Mouse (Mus musculus) testis, postnatal 10 days (tissue): ENCODE results near the gene Tex50.
A peak's percentile ranks its signal among the peaks of the same experiment; 100 is the strongest.
"Not testable (repeated sequence)": the region's sequence is repeated elsewhere in the genome, so short reads cannot be mapped to it uniquely, and the experiment has no call there.

Source experiments
- DNase-seq: peaks from one replicate; pipeline ENCODE4 v3.0.0; 2021; ENCODE audit warnings: low spot score

The Tex50 gene

DNA sequence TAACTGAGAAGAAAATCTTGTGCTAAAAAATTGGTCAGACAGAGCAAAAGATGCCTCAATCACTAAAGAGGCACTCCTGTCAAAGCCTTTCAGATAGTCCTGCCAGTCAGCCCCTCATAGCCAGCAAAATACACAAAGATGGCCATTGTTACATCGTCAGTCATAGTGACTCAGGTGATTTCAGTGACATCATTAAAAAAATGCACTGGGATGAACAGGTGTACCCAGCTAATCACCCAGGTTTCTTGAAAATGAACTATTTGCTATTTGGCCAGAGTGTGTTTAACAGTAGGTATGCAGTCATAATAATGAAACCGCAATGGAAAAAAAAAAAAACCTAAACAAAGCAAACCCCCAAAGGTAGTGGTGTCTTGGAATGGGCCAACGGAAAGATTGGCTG, at the start of gene Tex50:
Gene Tex50, minus strand, starts transcription at position 101 of the 400 bp plus-strand sequence.
- no peak for DNase-seq

DNA sequence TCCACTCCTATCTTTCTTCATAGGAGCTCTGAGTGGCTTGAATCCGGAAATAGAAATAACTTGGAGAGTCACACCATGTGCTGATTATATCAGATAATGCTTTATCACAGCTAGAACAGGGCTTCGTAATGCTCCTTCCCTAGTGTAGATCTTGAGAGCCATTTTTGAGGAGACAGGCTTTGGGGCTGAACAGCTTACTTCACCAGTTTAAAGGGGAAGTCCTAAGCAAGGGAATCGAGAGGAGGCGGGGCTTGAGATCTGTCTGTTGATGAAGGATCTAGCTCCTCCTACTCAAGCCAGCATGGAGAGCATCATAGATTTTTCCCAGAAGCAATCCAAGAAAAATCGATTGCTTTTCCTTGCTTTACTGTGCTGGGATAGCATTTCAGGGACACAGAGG, 40.7 kb upstream of the Tex50 start:
- DNase-seq: no peak

DNA sequence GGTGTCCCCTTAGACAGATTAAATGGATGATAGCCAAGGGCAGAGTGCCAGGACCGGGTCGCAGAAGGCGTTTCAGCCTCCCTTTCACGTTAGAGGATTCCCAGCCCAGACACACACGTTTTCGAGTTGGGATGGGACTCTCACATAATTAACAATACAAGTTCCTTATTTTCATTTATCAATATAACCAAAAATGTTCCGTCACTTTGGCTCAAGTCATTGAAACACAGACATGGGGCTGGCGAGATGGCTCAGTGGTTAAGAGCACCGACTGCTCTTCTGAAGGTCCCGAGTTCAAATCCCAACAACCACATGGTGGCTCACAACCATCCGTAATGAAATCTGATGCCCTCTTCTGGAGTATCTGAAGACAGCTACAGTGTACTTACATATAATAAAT, 37.2 kb upstream of the Tex50 start:
- DNase-seq: not testable (repeated sequence)

DNA sequence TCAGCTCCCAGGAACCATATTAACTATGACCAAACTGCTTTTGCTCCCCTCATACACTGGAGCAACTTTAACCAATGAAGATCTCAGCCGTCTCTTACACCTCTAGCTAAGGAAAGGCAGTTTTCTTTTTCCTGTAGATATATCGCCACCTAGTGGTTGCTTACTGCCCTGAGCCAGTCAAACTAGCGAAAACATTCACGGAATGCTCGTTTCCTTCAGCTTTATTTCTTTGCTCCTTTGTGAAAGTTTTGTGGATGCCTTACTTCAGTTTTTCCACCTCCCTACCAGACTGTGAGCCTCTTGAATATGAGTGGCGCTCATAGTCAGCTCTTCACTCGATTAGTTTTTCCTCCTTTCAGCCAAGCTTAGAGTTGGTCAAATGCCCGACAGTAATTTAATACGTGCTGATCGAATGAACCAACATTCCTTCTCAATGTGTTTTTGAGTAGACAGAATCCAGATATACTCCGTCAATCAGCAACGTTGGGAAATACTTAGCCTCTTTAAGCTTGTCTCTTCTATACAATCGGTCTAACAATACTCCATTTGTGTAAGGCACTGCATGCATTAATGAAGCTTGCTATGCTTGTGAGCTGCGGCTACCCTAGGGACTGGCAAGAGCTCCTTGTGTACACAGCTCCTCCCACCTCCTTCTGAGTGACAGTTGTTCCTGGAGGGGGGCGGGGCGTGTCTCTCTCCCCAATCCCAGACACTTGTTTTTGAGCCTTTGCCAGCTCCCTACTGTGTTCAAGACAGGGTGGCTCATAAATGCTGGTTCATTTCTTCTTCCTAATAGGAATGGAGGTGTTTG, 36.6 kb upstream of the Tex50 start:
- DNase-seq: peak; percentile 85

DNA sequence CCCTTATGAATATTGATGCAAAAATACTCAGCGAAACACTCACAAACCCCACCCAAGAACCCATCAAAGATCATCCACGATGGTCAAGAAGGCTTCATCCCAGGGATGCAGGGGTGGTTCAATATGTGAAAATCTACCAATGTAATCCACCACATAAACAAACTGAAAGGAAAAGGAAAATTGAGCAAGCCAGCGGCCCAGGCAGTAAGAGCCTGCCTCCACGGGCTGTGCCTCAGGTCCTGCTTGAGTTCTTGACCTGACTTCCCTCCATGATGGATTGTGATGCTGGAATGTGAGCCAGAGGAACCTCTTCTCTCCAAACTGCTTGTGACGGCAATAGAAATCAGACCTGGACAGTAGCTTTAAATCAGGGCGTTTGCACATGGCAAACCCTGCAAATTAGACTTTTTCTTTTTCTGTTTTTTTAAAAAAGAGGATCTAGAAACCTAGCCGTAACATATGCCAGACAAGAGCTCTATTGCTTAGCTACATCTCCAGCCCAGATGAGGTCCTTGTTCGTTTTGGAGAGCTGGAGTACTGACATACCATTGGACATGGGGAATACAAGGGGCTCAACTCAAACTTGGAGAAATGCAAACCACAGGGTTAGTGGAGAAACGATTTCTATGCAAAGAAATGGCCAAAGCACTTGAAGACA, 31.3 kb upstream of the Tex50 start:
- DNase-seq: no peak

DNA sequence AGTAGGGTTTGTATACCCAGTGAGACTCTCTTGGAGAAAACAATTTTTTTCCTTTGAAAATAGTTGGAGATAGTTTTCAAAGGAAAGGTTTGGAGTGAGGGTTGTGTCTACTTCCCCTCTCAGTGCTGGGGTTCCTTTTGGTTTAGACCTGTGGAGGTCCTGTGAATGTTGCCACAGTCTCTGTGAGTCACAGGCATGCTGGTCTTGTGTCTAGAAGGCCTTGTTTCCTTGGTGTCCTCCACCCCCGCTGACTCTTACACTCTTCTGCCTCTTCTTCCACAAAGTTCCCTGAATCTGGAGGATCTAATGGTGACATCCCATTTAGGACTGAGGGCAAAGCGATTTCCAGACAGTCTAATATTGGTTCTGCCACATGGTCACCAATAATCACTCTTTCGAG, 26.3 kb upstream of the Tex50 start:
- DNase-seq: no peak

DNA sequence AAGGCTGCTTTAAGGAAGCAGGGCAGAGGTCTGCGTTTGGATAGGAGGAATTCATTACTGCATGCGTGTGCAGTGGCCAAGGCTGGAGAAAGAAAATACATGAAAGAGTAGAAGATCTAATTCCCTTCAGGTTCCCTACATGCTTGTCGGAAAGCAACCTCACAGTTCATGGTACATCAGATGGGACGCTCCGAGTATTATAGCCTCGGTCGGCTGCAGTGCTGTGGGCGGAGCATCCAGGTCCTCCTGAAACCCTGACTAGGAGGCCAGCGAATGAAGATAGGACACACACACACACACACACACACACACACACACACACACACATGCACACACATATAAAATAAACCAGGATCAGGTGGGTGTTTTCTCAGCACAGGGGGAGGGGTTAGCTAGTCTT, 24.6 kb upstream of the Tex50 start:
- no peak for DNase-seq

DNA sequence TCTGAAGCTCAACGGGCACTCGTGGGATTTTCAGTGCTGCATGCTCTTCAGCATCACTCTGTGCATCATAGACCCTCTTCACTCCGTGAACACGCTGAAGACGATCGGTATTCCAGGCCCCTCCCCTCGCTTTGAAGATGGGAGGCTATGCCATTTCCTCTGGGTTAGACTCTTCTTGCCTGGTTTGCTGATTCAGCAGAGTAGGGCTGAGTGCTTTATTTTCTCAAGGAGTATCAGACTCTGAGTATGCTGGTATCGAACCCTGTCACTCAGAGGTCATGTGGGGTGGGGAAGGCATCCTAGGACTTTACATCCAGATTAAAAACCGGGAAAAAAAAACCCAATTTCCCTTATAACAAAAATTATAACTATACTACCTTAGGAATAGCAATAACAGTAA, 23.3 kb upstream of the Tex50 start:
- DNase-seq: no peak

DNA sequence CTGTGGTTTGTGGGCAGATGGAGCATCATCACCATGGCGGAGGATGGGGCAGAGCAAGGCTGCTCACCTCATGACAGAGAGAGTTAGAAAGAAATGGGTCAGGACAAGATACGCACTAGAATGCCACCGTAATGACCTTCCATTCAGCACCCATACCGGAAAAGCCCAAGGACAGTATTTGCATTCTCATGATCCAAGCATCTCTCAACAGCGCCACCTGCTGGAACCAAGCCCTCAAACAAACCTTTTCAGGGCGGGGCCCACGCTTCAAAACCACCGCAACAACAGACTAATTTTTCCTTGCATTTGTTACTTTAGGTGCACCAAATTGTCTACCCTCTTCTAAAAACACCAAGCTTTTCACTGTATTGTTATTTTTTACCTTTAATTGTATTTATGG, 21.6 kb upstream of the Tex50 start:
- DNase-seq: peak; percentile 75

DNA sequence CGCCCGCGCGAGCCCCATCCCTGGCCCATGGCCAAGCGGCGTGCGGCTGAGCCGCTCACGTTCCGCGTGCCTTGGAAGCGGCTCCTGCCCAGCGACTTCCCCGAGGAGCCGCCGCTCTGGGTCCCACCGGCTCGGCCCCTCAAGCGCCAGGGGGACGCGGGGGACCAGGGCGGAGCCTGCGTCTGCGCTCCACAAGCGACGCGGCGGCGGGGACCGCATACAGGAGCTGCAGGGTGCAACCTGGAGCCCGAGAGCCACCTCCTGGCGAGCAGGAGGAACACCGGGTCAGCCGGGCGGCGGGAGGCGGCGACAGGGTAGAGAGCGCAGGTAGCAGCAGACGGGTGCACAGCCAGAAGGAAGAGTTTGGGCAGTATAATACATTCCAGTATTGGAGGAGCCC, 11.5 kb upstream of the Tex50 start:
- DNase-seq: peak; percentile 86

DNA sequence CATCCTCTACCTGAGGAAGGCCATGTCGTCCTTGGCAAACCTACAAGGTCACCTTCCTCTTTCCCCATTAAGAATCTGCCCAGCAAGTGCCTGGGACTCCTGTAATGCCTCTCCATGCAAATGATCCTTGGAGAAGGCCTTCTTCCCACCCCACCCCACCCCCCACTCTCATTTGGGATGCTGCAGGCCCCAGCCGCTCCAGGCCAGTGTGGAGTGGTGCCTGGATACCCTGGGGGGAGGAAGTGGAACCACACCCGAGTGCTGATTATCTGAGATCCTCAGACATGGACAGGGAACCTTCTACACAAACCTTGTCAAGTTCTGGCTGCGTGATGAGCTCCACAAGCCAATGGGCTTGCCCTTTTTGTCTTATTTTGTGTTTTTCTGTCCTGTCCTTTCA, 1.2 kb upstream of the Tex50 start:
- DNase-seq: no peak

DNA sequence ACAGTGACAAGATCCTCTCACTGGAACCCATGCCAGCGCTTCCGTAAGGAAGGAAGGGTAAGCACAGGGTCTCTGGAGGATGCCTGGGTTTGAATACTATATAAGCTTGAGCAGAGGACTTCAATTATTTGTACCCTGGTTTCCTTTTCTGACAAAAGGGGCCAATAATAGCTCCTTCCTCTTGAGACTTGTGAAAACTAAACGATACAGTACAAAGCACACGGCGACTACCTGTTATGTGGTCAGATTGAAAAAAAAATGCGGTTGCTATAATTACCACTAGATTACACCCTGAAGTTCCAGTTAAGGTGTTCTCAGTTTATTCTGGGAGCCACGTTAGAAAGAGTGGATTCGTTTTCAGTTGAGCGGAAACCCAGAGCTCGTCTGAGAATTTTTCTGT, 2.6 kb downstream of the Tex50 start:
- DNase-seq: no peak

DNA sequence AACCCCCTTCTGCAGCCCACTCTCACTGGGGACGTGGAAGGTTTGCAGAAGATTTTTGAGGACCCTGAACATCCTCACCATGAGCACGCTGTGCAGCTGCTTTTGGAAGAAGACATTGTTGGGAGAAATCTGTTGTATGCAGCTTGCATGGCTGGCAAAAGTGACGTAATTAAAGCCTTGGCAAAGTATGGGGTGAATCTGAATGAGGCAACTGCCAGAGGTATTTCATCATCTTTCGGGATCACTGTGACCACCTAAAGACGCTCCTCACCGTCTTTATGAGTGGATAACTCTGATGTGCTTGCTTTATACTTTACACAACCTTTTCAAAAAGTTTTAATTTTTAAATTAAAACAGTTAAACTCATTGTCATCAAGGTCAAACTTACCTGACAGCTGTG, 8.0 kb downstream of the Tex50 start:
- no peak for DNase-seq

DNA sequence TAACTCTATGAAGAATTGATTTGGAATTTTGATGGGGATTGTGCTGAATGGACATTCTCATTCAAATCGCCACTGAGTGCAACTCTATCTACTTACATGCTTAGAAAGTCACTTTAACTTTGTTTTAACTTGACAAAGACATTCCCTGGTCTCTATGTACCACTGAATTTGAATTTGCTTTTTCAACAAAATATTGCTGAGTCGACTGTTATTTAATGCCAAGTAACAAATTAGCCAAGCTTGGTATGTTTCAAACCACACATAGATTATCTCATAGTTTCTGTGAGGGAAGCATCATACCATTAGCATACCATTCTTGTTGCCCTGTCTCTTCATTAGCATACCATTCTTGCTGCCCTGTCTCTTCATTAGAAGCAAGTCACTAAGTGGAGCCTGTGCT, 11.2 kb downstream of the Tex50 start:
- DNase-seq: no peak

DNA sequence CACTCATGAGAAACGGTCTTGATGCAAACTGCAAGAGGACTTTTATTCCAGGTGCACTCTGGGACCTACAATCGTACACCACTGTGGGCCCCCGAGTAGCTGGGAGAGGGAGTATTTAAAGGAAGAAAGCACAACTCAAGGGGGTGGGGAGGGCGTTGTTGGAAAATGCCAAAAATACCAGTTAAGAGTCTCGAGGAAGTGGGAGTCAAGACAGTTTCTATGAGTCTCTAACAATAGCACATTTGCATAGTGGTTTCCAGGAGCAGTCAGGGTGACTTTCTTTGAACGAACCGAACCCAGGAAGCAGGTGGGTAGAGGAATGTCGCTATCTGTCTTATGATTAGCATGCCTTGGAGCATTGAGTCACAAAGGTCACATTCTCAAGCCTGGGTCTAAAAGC, 13.5 kb downstream of the Tex50 start:
- DNase-seq: not testable (repeated sequence)

DNA sequence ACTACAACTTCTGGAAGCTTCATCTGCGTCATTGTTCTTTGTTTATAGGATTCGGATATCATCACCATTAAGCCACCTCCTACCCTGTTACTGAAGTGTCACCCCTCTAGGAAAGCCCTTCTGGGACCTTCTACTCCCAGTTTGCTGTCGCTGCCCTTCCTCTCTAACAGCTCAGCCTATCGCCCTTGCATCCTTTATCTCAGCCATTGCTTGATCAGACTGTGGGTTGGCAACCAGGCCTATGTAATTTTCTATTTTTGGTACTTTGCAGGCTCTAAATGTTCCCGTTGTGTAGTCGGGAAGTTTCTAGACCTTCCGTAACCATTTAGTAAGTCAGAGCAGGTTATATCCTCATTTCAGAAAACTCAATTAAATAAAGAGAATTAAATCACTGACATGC, 15.9 kb downstream of the Tex50 start:
- no peak for DNase-seq

DNA sequence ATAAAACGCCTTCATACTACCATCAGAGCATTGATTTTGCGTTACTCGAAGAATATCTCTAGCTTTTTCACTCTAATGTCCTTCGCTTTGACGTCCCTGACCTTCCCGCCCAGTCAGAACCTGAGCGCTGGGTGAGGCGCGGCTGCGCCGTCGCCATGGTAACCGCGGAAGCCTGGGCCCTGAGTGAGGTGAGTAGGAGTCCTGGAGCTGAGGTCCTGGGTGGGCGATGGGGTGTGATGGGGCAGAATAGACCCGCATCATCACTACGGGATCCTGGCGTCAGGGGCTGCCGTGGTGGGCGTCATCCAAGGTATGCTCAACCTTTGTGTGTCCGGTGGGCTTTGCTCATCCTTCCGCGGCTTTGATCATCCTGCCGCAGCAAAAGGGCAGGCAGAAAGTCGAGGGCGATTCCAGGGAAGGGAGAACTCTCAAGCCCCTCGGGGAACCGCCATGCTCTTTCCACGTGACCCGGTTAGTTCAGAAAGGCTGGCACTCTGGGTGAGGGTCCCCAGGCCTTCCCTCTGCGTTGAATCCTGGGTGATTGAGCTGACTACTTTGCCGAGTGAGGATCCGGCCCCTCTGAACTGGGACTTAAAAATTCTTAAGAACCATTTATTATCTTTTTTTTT, 16.5 kb downstream of the Tex50 start, which contains the start of gene Ankrd45:
Gene Ankrd45, plus strand, starts transcription at position 161 of the 629 bp plus-strand sequence.
- peak; percentile 78 for DNase-seq

DNA sequence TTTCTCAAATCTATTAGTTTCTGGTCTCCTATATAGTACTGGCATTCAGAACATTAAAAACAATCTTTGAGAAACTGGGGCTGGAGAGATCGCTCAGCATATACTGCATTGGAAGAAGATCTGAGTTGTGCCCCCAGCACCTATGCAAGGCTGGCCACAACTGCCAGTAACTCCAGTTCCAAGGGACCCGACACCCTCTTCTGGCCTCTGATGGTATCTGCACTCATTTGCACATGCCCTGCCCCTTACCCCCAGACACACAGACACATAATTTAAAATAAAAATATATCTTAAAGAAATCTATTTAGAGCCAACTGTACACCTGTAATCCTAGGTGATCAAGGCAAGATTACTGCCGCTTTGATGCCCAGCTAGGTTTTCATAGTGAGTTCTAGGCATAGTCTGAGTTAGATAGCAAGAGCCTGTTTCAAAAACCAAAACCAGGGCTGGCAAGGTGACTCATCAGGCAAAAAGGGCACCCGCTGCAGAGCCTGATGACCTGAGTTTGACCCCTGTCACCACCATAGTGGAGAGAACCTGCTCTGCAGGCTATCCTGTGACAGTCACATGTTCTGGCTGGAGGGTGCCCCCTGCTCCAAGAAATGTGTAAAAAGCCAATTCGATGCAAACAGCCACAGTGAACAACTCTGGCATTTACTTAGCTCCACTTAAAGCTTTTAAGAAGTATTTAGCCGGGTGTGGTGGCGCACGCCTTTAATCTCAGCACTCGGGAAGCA, 18.9 kb downstream of the Tex50 start:
- no peak for DNase-seq

DNA sequence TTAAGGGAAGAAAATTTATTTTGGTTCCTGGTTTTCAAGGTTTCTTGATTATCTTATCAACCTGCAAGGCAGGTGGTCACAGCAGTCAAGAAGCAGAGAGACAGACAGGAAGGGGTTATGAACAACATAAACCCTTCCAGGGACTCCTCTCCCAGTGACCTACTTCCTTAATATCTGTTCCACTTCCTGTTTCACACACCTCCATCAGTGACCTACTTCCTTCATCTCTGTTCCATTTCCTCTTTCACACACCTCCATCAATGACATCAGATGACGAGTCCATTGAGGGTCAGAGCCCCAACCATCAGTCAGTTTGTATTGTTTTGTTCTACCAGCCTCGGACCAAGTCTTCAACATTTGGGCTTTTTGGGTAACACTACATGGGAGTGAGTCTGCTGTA, 19.6 kb downstream of the Tex50 start:
- DNase-seq: no peak

DNA sequence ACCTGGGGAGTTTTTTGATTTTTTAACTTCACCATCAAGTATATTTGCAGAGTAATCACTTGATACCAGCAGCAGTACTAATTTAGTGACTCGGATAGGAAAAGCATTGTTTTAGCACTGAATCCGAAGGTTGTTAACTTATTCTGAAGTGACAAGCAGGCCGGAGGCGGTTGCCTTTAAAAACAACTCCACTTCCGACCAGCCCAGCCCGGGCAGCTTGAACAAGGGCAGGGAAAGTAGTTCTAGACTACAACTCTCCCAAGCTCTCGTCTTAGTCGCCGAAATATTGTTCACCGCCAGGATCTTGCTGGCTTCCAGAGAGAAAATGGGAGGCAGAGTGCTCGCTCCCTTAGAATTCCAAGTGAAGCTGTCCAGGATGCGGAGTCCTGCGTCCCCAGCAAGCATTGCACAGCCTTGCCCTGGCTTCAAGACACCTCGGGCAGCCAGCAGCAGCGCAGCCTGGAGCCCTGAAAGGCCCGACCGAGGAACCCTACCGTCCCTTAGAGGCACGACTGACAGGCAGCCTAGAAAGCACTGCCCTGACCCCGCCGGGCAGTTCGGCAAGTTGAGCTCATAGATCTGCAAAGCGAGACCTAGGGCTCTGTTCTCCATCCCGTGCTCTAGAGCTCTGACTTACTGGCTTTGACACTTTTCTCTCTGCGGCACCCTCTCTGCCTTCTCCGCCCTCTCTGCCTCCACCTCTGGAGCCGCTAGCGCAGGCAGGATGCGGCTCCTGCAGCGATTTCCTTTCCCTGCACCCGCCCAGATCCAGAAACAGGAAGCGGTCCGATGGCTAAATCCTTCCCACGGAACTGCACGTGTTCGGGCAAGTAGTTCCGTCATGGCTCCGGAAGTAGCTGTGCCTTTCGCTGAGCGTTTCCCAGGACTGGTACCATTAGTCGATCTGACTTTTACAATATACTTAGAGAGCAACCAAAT, 28.1 kb downstream of the Tex50 start, which contains the start of gene Klhl20:
Gene Klhl20, minus strand, starts transcription at position 786 of the 939 bp plus-strand sequence.
- DNase-seq: peak; percentile 92

DNA sequence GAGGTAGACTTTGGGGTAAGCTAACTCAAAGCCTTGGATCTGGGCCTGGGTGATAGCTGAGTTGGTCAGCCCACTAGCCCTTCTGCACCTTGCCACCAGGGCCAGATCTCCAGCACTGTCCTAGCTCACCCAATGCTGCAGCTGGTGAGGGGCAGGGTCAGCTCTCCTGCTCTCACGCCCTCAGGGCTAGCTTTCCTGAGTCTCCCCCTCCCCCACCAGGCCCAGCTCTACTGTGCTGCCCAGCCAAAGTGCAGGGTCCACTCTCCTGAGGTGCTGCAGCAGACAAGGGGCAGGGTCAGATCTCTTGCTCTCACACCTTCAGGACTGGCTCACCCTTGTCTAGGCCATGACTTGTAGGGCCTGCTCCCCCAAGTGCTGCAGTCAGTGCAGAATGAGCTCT, 32.7 kb downstream of the Tex50 start:
- DNase-seq: no peak
